Mouse (Mus musculus) hindbrain, embryonic 15.5 days (tissue): Measurements from ENCODE around the gene Cacng8. TPM values are rescaled to one million over a fixed set of nuclear protein-coding genes. Genes with fewer than 3 reads are reported as not detected.

Source experiments
- ATAC-seq: fragments of 200-750 bp; cut with Nextera tagmentation; 2 replicates; pipeline ENCODE4 v1.8.0; 2017; ENCODE audit warnings: low read depth, moderate number of reproducible peaks, moderate TSS enrichment; ENCODE audit not compliant: low FRiP score
- H3K27ac ChIP-seq: fragments of 300-500 bp; sonication (generic); replicated peaks from 2 replicates; pipeline ENCODE4 v1.5.1; 2015; ENCODE audit warnings: mild to moderate bottlenecking, inconsistent platforms
- H3K27me3 ChIP-seq: fragments of 300-500 bp; sonication (generic); 2 replicates; pipeline ENCODE4 v1.6.1; 2015; ENCODE audit warnings: control low read depth, inconsistent platforms
- H3K36me3 ChIP-seq: fragments of 300-500 bp; sonication (generic); 2 replicates; pipeline ENCODE4 v1.6.1; 2015; ENCODE audit warnings: control low read depth, inconsistent platforms
- H3K4me1 ChIP-seq: fragments of 300-500 bp; sonication (generic); replicated peaks from 2 replicates; pipeline ENCODE4 v1.6.1; 2015; ENCODE audit warnings: control low read depth, inconsistent platforms
- H3K4me2 ChIP-seq: fragments of 300-500 bp; sonication (generic); 2 replicates; pipeline ENCODE4 v1.6.1; 2015; ENCODE audit warnings: moderate library complexity, mild to moderate bottlenecking, inconsistent platforms
- H3K4me3 ChIP-seq: fragments of 300-500 bp; sonication (generic); 2 replicates; pipeline ENCODE4 v1.5.1; 2015; ENCODE audit warnings: mild to moderate bottlenecking, inconsistent platforms
- H3K9ac ChIP-seq: fragments of 300-500 bp; sonication (generic); 2 replicates; pipeline ENCODE4 v1.6.1; 2015; ENCODE audit warnings: inconsistent platforms
- H3K9me3 ChIP-seq: fragments of 300-500 bp; sonication (generic); 2 replicates; pipeline ENCODE4 v1.6.1; 2016; ENCODE audit warnings: control low read depth, inconsistent platforms
- WGBS: fragments of 180-500 bp; shearing (Covaris S2); methylation state at CpG from one replicate; pipeline ENCODE4 v1.1.7; 2015; 5-methylcytosine and 5-hydroxymethylcytosine counted together
- polyA plus RNA-seq: library from polyadenylated mRNA; unstranded; fragments of >200 nt; fragmentation: Nextera tagmentation; extraction: Ambion mirVana; gene quantifications from 2 replicates; pipeline ENCODE4 v1.2.1, GENCODE M21; 2015

The Cacng8 gene
- 11.5 and 14.6 TPM in 2 replicates for polyA plus RNA-seq

DNA sequence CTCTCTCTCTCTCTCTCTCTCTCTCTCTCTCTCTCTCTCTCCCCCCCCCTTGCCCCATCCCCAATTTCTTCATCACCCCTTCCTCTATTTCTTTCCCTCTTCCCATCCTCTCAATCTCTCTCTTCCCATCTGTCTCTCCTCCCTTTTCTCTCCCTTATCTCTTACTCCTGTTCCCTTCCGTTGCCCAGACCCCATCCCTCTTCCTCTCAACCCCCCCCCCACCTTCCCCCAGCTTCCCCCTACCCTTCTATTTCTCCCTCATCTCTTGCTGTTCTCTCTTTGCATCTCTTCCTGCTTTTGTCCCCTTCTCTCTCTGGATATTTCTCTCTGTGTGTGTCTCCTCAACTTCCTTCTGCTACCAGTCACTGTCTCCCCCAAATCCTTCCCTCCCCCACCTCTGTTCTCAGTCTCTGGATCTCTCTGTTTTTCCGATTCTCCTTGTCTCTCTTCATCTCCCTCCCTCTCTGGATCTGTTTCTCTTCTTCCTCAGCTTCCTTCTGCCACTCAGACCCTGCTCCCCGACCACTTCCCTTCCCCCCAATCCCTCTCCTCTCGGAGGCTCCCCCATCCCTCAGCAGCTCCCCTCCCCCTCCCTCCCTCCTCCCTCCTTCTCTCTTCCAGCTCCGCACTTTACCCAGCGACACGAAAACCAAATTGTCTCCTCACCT is at the start of gene Cacng8:
TSS of gene Cacng8 (plus strand) at position 271 of the 668 bp plus-strand sequence.
- peak; percentile 50 for ATAC-seq
- H3K27me3 ChIP-seq, result no peaks in the 10 kb centered on the region
- peaks cover 50% of the 10 kb centered on the region for H3K4me1 ChIP-seq
- 0 out of 2 replicates have a peak, but pooled peaks cover 10% of the 10 kb centered on the region for H3K36me3 ChIP-seq
- peak within 1 kb of the TSS; percentile 62 for H3K9ac ChIP-seq
- H3K9me3 ChIP-seq, result no peaks in the 10 kb centered on the region
- peak within 1 kb of the TSS; percentile 69 for H3K27ac ChIP-seq
- 0% methylated on average over 7 of the region's 7 CpGs for WGBS
- H3K4me3 ChIP-seq, result peak within 1 kb of the TSS; percentile 57
- peak within 1 kb of the TSS; percentile 88 for H3K4me2 ChIP-seq

DNA sequence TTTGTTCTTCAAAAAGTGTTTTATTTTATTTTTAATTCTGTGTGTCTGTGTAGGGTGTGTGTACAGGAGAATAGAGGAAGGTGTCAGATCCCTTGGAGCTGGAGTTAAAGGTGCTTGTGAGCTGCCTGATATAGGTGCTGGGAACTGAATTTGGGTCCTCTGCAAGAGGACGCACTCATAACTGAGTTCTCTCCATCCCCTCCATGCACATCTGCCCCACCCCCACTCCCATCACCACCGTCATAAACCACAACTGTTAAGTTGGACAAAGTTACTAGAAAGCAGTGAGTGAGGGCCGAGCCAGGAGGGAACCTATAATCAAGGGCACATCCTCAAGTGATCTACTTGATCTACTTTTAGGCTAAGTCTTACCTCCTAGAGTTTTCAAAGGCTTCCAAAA is 46.6 kb upstream of the Cacng8 start:
- 93% methylated on average over 3 of the region's 3 CpGs for WGBS
- Histone ChIP-seq H3K27ac (no peak overlapping the region), H3K27me3 (no peaks in the 10 kb centered on the region), H3K4me2 (no peak overlapping the region), H3K4me1 (no peaks in the 10 kb centered on the region), H3K36me3 (peaks cover 53% of the 10 kb centered on the region), H3K9me3 (no peaks in the 10 kb centered on the region), H3K9ac (no peak overlapping the region), H3K4me3 (no peak overlapping the region)
- ATAC-seq, result no peak

DNA sequence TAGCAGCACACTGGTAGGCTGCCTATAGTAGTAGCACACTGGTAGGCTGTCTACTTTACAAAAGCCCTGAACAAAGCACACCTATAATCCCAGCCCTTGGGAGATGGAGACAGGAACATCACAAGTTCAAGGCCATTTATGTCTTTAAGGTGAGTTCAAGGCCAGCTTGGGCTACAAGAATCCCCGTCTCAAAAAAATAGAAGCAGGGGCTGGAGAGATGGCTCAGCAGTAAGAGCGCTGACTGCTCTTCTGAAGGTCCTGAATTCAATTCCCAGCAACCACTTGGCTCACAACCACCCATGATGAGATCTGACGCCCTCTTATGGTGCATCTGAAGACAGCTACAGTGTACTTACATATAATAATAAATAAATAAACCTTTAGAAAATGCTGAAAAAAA is 45.2 kb upstream of the Cacng8 start:
- Histone ChIP-seq H3K4me3 (no peak overlapping the region), H3K9me3 (no peaks in the 10 kb centered on the region), H3K9ac (no peak overlapping the region), H3K27me3 (no peaks in the 10 kb centered on the region), H3K4me2 (no peak overlapping the region), H3K27ac (no peak overlapping the region), H3K36me3 (peaks cover 51% of the 10 kb centered on the region), H3K4me1 (no peaks in the 10 kb centered on the region)
- WGBS, result 96% methylated on average over 3 of the region's 3 CpGs
- ATAC-seq, result no peak

DNA sequence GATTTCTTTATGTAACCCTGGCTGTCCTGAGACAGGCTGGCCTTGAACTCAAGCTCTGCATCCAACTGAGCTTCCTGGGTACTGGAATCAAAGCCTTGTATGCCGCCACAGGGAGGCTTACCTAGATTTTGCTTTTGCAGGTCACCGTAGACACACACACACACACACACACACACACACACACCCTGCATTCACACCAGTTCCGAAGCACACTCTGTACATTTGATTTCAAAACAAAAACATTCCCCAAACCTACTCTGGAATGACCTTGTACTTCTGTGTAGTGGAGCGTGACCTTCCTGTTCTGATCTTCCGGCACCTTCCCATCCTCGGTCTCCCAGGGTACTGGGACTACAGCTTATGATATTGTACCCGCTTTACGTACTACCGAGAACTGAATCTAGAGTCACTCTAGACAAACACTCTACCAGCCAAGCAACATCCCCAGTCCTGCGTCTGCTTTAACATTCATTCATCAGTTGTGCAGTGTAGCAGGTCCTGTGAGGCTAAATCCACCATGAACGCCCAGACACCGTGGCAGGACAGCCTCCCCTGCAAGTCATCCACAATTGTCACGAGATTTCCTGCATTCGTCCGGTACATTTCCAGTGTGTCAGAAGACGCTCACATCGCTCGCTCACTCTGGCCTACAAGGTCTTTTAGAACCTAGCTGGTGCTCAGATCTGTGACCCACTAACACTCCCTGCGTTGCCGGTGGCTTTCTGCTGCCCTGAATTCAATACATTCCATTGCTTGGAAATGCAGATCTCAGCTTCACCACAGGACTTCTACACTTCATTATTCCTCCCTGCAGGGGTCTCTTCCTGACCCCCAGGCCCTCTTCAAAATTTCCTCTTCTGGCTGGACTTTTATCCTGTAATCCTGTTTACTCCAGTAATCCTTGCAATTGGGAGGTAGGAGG is 42.9 kb upstream of the Cacng8 start:
- ATAC-seq, result no peak
- Histone ChIP-seq H3K27me3 (no peaks in the 10 kb centered on the region), H3K9ac (no peak overlapping the region), H3K4me3 (no peak overlapping the region), H3K36me3 (peaks cover 42% of the 10 kb centered on the region), H3K4me1 (no peaks in the 10 kb centered on the region), H3K9me3 (no peaks in the 10 kb centered on the region), H3K27ac (no peak overlapping the region; the same call in 1 of the 2 replicates), H3K4me2 (no peak overlapping the region)
- 38% methylated on average over 20 of the region's 20 CpGs for WGBS

DNA sequence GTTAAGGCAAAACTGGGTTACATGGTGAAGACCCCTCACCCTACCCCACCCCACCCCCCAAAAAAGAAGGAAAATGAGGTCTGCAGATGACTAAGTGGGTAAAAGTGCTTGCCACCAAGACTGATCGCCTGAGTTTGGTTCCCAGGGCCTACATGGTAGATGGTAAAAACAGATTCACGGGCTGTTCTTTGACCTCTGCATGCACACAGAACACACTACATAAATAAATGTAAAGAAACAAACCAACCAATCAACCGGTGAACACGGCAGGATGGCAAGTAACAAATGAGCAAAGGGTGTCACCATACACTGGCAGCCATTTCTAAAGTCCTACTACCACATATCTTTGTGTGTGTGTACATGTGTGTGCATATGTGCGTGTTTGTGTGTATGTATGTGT is 42.2 kb upstream of the Cacng8 start:
- H3K4me2 ChIP-seq, result no peak overlapping the region
- no peak overlapping the region for H3K27ac ChIP-seq
- H3K9me3 ChIP-seq, result no peaks in the 10 kb centered on the region
- WGBS, result 60% methylated on average over 5 of the region's 5 CpGs
- peaks cover 42% of the 10 kb centered on the region for H3K36me3 ChIP-seq
- no peak overlapping the region for H3K4me3 ChIP-seq
- H3K9ac ChIP-seq, result no peak overlapping the region
- ATAC-seq, result no peak
- H3K27me3 ChIP-seq, result no peaks in the 10 kb centered on the region
- H3K4me1 ChIP-seq, result no peaks in the 10 kb centered on the region

DNA sequence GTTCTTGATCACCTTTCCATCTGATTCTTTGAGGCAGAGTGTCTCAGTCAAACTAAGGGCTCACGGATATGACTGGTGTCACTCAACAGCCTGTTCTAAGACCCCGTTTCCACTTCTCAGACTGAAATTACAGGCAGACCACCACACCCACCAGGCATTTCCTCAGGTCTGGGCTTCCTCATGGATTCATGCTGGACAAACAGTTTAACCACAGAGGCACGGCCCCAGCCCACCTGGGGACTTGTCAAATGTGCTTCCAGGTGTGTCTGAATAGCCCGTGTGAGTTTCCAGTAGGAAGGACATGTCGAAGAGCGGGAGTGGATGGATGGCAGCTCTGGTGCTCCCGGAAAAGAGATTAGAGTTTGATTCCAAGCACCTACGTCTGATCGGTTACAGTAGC is 40.7 kb upstream of the Cacng8 start:
- WGBS, result 94% methylated on average over 9 of the region's 9 CpGs
- Histone ChIP-seq H3K4me3 (no peak overlapping the region), H3K9me3 (no peaks in the 10 kb centered on the region), H3K27me3 (no peaks in the 10 kb centered on the region), H3K4me1 (no peaks in the 10 kb centered on the region), H3K27ac (no peak overlapping the region), H3K9ac (no peak overlapping the region), H3K36me3 (peaks cover 43% of the 10 kb centered on the region), H3K4me2 (no peak overlapping the region)
- ATAC-seq, result no peak

DNA sequence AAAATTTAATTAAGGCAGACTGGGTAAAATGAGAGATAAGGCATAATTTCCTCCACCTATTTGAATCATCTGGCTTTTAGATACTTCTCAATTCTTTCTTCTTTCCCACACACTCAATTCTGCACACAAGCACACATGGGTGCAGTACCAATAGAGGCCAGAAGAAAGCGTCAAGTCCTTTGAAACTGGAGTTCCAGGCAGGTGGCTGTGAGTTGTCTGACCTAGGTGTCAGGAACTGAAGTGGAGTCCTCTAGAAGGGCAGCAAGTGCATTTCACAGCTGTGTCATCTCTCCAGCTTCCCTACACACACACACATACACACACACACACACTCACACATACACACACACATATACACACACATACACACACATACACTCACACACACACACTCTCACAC is 38.9 kb upstream of the Cacng8 start:
- H3K9ac ChIP-seq, result no peak overlapping the region
- no peaks in the 10 kb centered on the region for H3K4me1 ChIP-seq
- no peaks in the 10 kb centered on the region for H3K27me3 ChIP-seq
- no peak overlapping the region for H3K4me2 ChIP-seq
- 95% methylated on average over 1 of the region's 1 CpGs for WGBS
- no peak overlapping the region for H3K4me3 ChIP-seq
- no peaks in the 10 kb centered on the region for H3K9me3 ChIP-seq
- H3K36me3 ChIP-seq, result peaks cover 38% of the 10 kb centered on the region
- no peak overlapping the region for H3K27ac ChIP-seq
- no peak for ATAC-seq

DNA sequence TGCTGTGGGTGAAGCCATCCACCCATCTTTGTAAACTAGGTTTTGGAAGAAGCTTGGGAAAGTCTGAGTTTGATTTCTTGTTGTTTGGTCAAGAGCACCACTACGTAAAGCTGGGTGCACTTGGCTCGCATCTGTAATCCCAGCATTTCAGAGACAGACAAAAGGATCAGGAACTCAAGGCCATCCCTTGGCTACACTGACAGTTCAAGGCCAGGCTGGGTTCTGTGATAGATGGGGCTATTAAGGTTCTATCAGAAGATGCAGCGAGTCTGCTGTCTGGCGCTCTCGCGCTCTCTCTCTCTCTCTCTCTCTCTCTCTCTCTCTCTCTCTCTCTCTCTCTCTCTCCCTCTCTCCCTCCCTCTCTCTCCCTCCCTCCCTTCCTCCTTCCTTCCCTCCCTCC is 35.6 kb upstream of the Cacng8 start:
- peaks cover 40% of the 10 kb centered on the region for H3K36me3 ChIP-seq

DNA sequence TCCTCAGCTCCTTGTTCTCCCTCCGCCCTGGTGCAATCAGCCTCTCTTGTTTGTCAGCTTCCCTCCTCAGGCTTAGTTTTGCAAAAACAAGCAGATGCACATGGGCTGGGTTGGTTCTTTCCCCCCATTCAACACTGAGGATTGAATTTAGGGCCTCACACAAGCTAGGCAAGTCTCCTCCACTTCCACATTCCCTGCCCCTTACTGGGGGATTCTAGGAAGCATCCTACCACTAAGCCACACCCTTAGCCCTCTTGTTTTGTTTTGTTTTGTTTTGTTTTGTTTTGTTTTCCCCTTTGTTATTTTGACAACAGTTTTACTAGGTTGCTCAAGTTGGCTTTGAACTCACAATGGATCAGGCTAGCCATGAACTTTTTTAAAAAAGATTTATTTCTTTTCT is 29.8 kb upstream of the Cacng8 start:
- Histone ChIP-seq H3K4me1 (no peaks in the 10 kb centered on the region), H3K36me3 (peaks cover 38% of the 10 kb centered on the region), H3K4me2 (no peak overlapping the region), H3K27ac (no peak overlapping the region), H3K27me3 (no peaks in the 10 kb centered on the region), H3K9ac (no peak overlapping the region), H3K4me3 (no peak overlapping the region), H3K9me3 (no peaks in the 10 kb centered on the region)
- WGBS, result 82% methylated on average over 1 of the region's 1 CpGs
- ATAC-seq, result no peak

More for the DNA sequence above, 35.6 kb upstream of the Cacng8 start:
- H3K4me1 ChIP-seq, result no peaks in the 10 kb centered on the region
- no peak overlapping the region for H3K9ac ChIP-seq
- no peak overlapping the region for H3K4me2 ChIP-seq
- H3K27me3 ChIP-seq, result no peaks in the 10 kb centered on the region
- WGBS, result 87% methylated on average over 6 of the region's 6 CpGs
- H3K27ac ChIP-seq, result no peak overlapping the region
- ATAC-seq, result no peak
- no peaks in the 10 kb centered on the region for H3K9me3 ChIP-seq
- no peak overlapping the region for H3K4me3 ChIP-seq

DNA sequence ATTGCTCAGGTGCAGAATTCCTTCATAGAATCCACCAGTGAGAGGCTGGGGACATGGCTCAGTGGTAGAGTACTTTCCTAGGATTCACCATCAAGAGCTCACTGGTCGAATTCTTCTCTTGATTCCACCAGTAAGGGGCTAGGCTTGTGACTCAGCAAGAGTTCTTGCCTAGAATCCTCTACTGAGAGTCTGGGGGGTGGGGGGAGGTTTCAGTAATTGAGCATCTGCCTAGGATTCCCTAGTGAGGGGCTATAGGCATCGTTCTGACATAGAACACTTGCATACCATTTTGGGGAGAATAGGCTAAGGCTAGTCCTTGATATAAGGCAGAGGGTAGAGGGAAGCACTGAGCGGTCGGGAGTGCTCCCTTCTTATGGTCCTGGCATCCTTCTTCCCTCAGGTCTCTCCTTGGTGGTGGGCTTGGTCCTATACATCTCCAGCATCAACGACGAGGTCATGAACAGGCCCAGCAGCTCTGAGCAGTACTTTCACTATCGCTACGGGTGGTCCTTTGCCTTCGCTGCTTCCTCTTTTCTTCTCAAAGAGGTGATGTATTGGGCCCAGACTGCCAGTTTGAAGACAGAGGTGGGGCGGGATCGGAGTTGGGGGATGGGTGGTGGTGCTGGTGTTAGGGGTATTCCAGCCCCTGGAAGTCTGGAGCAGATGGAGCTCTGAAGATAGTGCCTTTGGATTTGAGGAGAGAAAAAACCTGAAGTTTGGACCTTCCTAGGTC is 24.8 kb upstream of the Cacng8 start:
- no peak overlapping the region for H3K27ac ChIP-seq
- H3K4me3 ChIP-seq, result no peak overlapping the region

DNA sequence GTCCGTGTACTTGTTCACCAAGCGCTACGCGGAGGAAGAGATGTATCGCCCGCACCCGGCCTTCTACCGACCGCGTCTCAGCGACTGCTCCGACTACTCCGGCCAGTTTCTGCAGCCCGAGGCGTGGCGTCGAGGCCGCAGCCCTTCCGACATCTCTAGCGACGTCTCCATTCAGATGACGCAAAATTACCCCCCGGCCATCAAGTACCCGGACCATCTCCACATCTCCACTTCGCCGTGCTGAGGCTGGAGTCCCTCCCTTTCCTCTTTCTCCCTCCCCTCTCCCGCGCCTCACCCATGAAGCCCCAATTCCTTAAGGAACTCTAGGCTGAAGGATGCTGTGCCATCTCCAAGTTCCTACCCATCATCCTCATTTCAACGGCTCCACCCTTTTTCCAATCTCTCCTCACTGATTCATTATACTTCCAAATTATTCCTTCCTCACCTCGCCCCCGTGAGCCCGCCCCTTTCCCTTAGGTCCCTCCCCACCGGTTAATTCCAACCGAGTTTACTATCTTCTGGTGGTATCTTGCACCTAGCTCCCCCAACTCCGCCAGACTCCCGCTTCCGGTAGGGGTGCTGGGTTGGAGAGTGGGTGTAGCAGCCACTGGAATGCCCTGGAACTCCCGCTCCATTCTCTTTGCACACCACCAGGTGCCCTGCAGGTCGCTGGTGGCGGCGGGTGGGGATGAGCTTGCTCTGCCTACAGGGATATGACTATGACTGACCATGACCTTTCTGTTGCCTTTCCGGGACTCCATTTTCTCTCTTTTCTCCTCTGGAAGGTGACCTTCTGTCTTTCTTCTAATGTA is 23.6 kb upstream of the Cacng8 start:
- Histone ChIP-seq H3K9me3 (no peaks in the 10 kb centered on the region), H3K4me1 (peaks cover 8% of the 10 kb centered on the region; the same call in 1 of the 2 replicates), H3K4me2 (peak overlapping the region; percentile 18), H3K27me3 (0 out of 2 replicates have a peak, but pooled peaks cover 4% of the 10 kb centered on the region), H3K4me3 (no peak overlapping the region), H3K36me3 (peaks cover 11% of the 10 kb centered on the region), H3K27ac (no peak overlapping the region), H3K9ac (no peak overlapping the region)
- 21% methylated on average over 42 of the region's 42 CpGs for WGBS
- no peak for ATAC-seq

More for the DNA sequence above, 24.8 kb upstream of the Cacng8 start:
- ATAC-seq, result no peak
- Histone ChIP-seq H3K36me3 (peaks cover 17% of the 10 kb centered on the region), H3K9ac (no peak overlapping the region), H3K9me3 (no peaks in the 10 kb centered on the region), H3K4me2 (no peak overlapping the region), H3K27me3 (0 out of 2 replicates have a peak, but pooled peaks cover 4% of the 10 kb centered on the region), H3K4me1 (peaks cover 8% of the 10 kb centered on the region; the same call in 1 of the 2 replicates)
- WGBS, result 41% methylated on average over 11 of the region's 11 CpGs
